Mouse (Mus musculus) CH12.LX (cell line): ENCODE measurements at regions not wholly inside any gene's neighbourhood (a gene's known extent, or its start where the extent isn't known, plus 50 kb on each side); places are given as distances from the start of the nearest gene placed in this dataset.

Source experiments
- DNase-seq: peaks from one replicate; pipeline ENCODE4 v3.0.0-alpha.2; 2013; ENCODE audit errors: extremely low read depth
- H3K27ac ChIP-seq: 2 replicates; pipeline ENCODE4 v1.5.1; 2012; ENCODE audit warnings: low read depth, mild to moderate bottlenecking, control low read depth, moderate library complexity; ENCODE audit not compliant: insufficient read depth
- H3K27me3 ChIP-seq: replicated peaks from 2 replicates; pipeline ENCODE3; 2012; ENCODE audit warnings: inconsistent platforms
- H3K36me3 ChIP-seq, 2 experiments: replicated peaks in 1 of 2; 2 replicates each; pipeline versions ENCODE3 to v1.6.1; 2012; ENCODE audit warnings: inconsistent platforms in 1 of 2, low read length in 1 of 2, mild to moderate bottlenecking in 1 of 2, mixed read lengths in 1 of 2, moderate library complexity in 1 of 2; ENCODE audit not compliant: control insufficient read depth in 1 of 2, insufficient read depth in 1 of 2
- H3K4me1 ChIP-seq, 2 experiments: 2 replicates each; pipeline ENCODE4 v1.6.1; 2012; ENCODE audit warnings: inconsistent platforms in 1 of 2, moderate library complexity in 1 of 2; ENCODE audit not compliant: insufficient read depth in 2 of 2, control insufficient read depth in 1 of 2
- H3K4me2 ChIP-seq: 2 replicates; pipeline ENCODE4 v1.6.1; 2012; ENCODE audit warnings: low read depth, mild to moderate bottlenecking, control low read depth; ENCODE audit not compliant: poor library complexity, insufficient read depth, severe bottlenecking
- H3K4me3 ChIP-seq, 3 experiments: fragments of 150-350 bp in 1 of 3; sonication (generic) in 1 of 3; replicated peaks in 1 of 3; 2 replicates each; pipeline versions ENCODE3 to v1.5.1; 2011 to 2012; ENCODE audit warnings: low read depth in 2 of 3, low read length in 2 of 3, mild to moderate bottlenecking in 2 of 3, moderate library complexity in 2 of 3, control low read depth in 1 of 3, improper control_type of control experiment in 1 of 3, inconsistent platforms in 1 of 3, mixed read lengths in 1 of 3; ENCODE audit not compliant: poor library complexity in 1 of 3
- H3K79me2 ChIP-seq: replicated peaks from 2 replicates; pipeline ENCODE4 v1.6.1; 2012; ENCODE audit warnings: mild to moderate bottlenecking, moderate library complexity; ENCODE audit not compliant: control insufficient read depth, poor library complexity, insufficient read depth, severe bottlenecking; ENCODE audit errors: extremely low read depth
- H3K9ac ChIP-seq: 2 replicates; pipeline ENCODE4 v1.6.1; 2012; ENCODE audit warnings: low read depth, mild to moderate bottlenecking, control low read depth, moderate library complexity; ENCODE audit not compliant: insufficient read depth
- H3K9me3 ChIP-seq: replicated peaks from 2 replicates; pipeline ENCODE3; 2012; ENCODE audit warnings: low read length, inconsistent platforms, mixed read lengths
- E2F4 ChIP-seq: IDR thresholded peaks from 2 replicates; pipeline ENCODE4 v1.6.1; 2011; ENCODE audit warnings: low read depth, low read length, improper control_type of control experiment; ENCODE audit not compliant: insufficient replicate concordance
- ELF1 ChIP-seq: IDR thresholded peaks from 2 replicates; pipeline ENCODE4 v1.6.1; 2014; ENCODE audit warnings: low read depth, mild to moderate bottlenecking, inconsistent platforms, low read length, improper control_type of control experiment
- EP300 ChIP-seq: IDR thresholded peaks from 2 replicates; pipeline ENCODE4 v1.6.1; 2011; ENCODE audit warnings: low read length, improper control_type of control experiment
- ETS1 ChIP-seq: conservative IDR thresholded peaks from 2 replicates; pipeline ENCODE4 v1.6.1; 2012; ENCODE audit warnings: low read depth, mild to moderate bottlenecking, inconsistent platforms, low read length, improper control_type of control experiment, moderate library complexity
- HCFC1 ChIP-seq: IDR thresholded peaks from 2 replicates; pipeline ENCODE4 v1.6.1; 2012; ENCODE audit warnings: low read depth, mild to moderate bottlenecking, inconsistent platforms, low read length, improper control_type of control experiment
- IRF4 ChIP-seq: IDR thresholded peaks from 2 replicates; pipeline ENCODE4 v1.6.1; 2014; ENCODE audit warnings: low read depth, mild to moderate bottlenecking, inconsistent platforms, low read length, improper control_type of control experiment
- KAT2A ChIP-seq: IDR thresholded peaks from 2 replicates; pipeline ENCODE4 v1.6.1; 2012; ENCODE audit warnings: low read length, improper control_type of control experiment, inconsistent platforms; ENCODE audit not compliant: insufficient replicate concordance
- MAFK ChIP-seq: IDR thresholded peaks from 2 replicates; pipeline ENCODE4 v1.6.1; 2011; ENCODE audit warnings: low read length, improper control_type of control experiment; ENCODE audit not compliant: insufficient replicate concordance
- MAX ChIP-seq: IDR thresholded peaks from 2 replicates; pipeline ENCODE4 v1.6.1; 2011; ENCODE audit warnings: low read length, improper control_type of control experiment
- MAZ ChIP-seq: IDR thresholded peaks from 2 replicates; pipeline ENCODE4 v1.6.1; 2012; ENCODE audit warnings: low read depth, mild to moderate bottlenecking, inconsistent platforms, low read length, improper control_type of control experiment, moderate library complexity
- MEF2A ChIP-seq: IDR thresholded peaks from 2 replicates; pipeline ENCODE4 v1.6.1; 2014; ENCODE audit warnings: low read depth, mild to moderate bottlenecking, inconsistent platforms, low read length, improper control_type of control experiment, borderline replicate concordance
- NRF1 ChIP-seq: IDR thresholded peaks from 2 replicates; pipeline ENCODE4 v1.6.1; 2014; ENCODE audit warnings: low read depth, mild to moderate bottlenecking, inconsistent platforms, low read length, improper control_type of control experiment, moderate library complexity
- PAX5 ChIP-seq: IDR thresholded peaks from 2 replicates; pipeline ENCODE4 v1.6.1; 2012; ENCODE audit warnings: low read length, inconsistent platforms, mixed read lengths
- POLR2AphosphoS2 ChIP-seq: IDR thresholded peaks from 2 replicates; pipeline ENCODE4 v1.6.1; 2011; ENCODE audit warnings: low read depth, low read length, improper control_type of control experiment
- SMC3 ChIP-seq: IDR thresholded peaks from 2 replicates; pipeline ENCODE4 v1.6.1; 2011; ENCODE audit warnings: low read depth, low read length, improper control_type of control experiment
- TBP ChIP-seq: conservative IDR thresholded peaks from 2 replicates; pipeline ENCODE4 v1.6.1; 2011; ENCODE audit warnings: low read depth, low read length, improper control_type of control experiment
- USF1 ChIP-seq: IDR thresholded peaks from 2 replicates; pipeline ENCODE4 v1.6.1; 2014; ENCODE audit warnings: low read depth, mild to moderate bottlenecking, inconsistent platforms, low read length, improper control_type of control experiment
- USF2 ChIP-seq: conservative IDR thresholded peaks from 2 replicates; pipeline ENCODE4 v1.6.1; 2011; ENCODE audit warnings: low read depth, low read length, improper control_type of control experiment
- dilution Hi-C: fragments of 300-500 bp; cut with MboI; formaldehyde crosslinking; loops from 2 replicates; pipeline ENCODE4 v1.14.3; 2020; ENCODE audit warnings: low sequenced_read_pairs; ENCODE audit not compliant: extremely low pct_unique_long_range_greater_than_20kb, extremely low pct_ligation_motif_present
- in situ Hi-C: fragments of 300-500 bp; cut with MboI; formaldehyde crosslinking; loops from 3 replicates; pipeline ENCODE4 v1.14.3; 2019; ENCODE audit warnings: low sequenced_read_pairs, low pct_ligation_motif_present, low pct_unique_long_range_greater_than_20kb, mixed read lengths

DNA sequence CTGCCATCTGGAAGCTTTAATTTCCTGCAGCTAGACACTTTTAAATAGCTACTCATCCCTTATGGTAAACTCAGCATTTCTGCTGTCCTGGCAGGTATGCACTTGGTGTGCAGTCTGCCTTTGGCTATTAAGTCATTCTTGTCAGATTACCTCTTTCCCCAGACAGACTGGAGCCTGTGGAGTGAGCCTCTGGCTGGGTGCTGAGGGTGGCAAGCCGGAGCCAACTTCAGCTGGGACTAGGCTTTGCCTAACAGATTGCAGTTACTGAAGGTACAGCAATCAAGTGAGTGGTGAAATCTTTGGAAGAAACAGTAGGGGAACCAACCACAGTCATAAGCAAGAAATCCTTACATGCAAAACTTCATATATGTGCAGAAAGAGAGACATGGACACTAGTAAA lies 347.8 kb downstream of the Sis start:
- TF ChIP-seq E2F4 (no peak), MAX (no peak), NRF1 (no peak), MEF2A (no peak), SMC3 (no peak), ETS1 (no peak), PAX5 (no peak), MAZ (no peak)
- Histone ChIP-seq H3K4me2 (no peak overlapping the region), H3K4me3 (no peak overlapping the region), H3K27ac (no peak overlapping the region), H3K36me3 (no peaks in the 10 kb centered on the region), H3K9ac (no peak overlapping the region), H3K79me2 (no peaks in the 10 kb centered on the region), H3K27me3 (no peaks in the 10 kb centered on the region), H3K4me1 (no peaks in the 10 kb centered on the region), H3K9me3 (no peaks in the 10 kb centered on the region)
- dilution Hi-C loops = no loop called here
- DNase-seq = no peak
- in situ Hi-C loops = no loop called here

GRCm38 (mm10) chr3:72603718-72604359 lies 363.8 kb downstream of the Sis start:
- TF ChIP-seq ELF1 = no peak
- TF ChIP-seq USF1 = no peak
- TF ChIP-seq NRF1 = no peak
- no peak for TF ChIP-seq IRF4
- no peak for TF ChIP-seq KAT2A
- TF ChIP-seq POLR2AphosphoS2 = no peak
- TF ChIP-seq MAX = no peak
- TF ChIP-seq TBP = no peak
- TF ChIP-seq USF2 = no peak
- no peak for TF ChIP-seq MAFK
- TF ChIP-seq HCFC1 = no peak
- no peak for TF ChIP-seq EP300
- no peak overlapping the region for H3K27ac ChIP-seq
- 0 out of 4 replicates have a peak, but pooled peaks cover 0 to 5% of the 10 kb centered on the region in 2 experiments for H3K4me1 ChIP-seq
- no peaks in the 10 kb centered on the region for H3K79me2 ChIP-seq
- H3K9me3 ChIP-seq = no peaks in the 10 kb centered on the region
- peak overlapping the region in 1 of 3 experiments; percentile 1 for H3K4me3 ChIP-seq
- no peak overlapping the region for H3K9ac ChIP-seq
- H3K27me3 ChIP-seq = no peaks in the 10 kb centered on the region
- peak overlapping the region; percentile 15; the same call in 1 of the 2 replicates for H3K4me2 ChIP-seq
- H3K36me3 ChIP-seq = no peaks in the 10 kb centered on the region
- in situ Hi-C loops (no loop called here), dilution Hi-C loops (no loop called here)
- DNase-seq = peak; percentile 16
